Mouse (Mus musculus) midbrain, postnatal 0 days (tissue): ENCODE data around the gene Bcl11a. TPM values are rescaled to one million over a fixed set of nuclear protein-coding genes. Genes with fewer than 3 reads are reported as not detected.

Experiments used
- ATAC-seq: fragments of 200-750 bp; cut with Nextera tagmentation; 2 replicates; pipeline ENCODE4 v1.8.0; 2017; ENCODE audit warnings: moderate number of reproducible peaks, mild to moderate bottlenecking, moderate TSS enrichment, moderate library complexity; ENCODE audit not compliant: low FRiP score
- DNase-seq: peaks from one replicate; pipeline ENCODE4 v3.0.0-alpha.2; 2015; ENCODE audit warnings: low spot score
- H3K27ac ChIP-seq: fragments of 300-500 bp; sonication (generic); 2 replicates; pipeline ENCODE4 v1.5.1; 2014; ENCODE audit warnings: low read depth, mild to moderate bottlenecking, low read length, mixed read lengths
- H3K27me3 ChIP-seq: fragments of 300-500 bp; sonication (generic); 2 replicates; pipeline ENCODE4 v1.6.1; 2014; ENCODE audit warnings: low read length, control low read depth, mixed read lengths; ENCODE audit not compliant: insufficient read depth
- H3K36me3 ChIP-seq: fragments of 300-500 bp; sonication (generic); 2 replicates; pipeline ENCODE4 v1.6.1; 2014; ENCODE audit warnings: low read length, control low read depth, mixed read lengths; ENCODE audit not compliant: insufficient read depth
- H3K4me1 ChIP-seq: fragments of 300-500 bp; sonication (generic); 2 replicates; pipeline ENCODE4 v1.6.1; 2014; ENCODE audit warnings: mild to moderate bottlenecking, control low read depth, antibody characterized with exemption, low read length, mixed read lengths; ENCODE audit not compliant: insufficient read depth
- H3K4me2 ChIP-seq: fragments of 300-500 bp; sonication (generic); 2 replicates; pipeline ENCODE4 v1.6.1; 2014; ENCODE audit warnings: low read depth, mild to moderate bottlenecking, low read length, mixed read lengths; ENCODE audit not compliant: poor library complexity, severe bottlenecking
- H3K4me3 ChIP-seq: fragments of 300-500 bp; sonication (generic); 2 replicates; pipeline ENCODE4 v1.5.1; 2014; ENCODE audit warnings: low read depth, mild to moderate bottlenecking, low read length, moderate library complexity
- H3K9ac ChIP-seq: fragments of 300-500 bp; sonication (generic); replicated peaks from 2 replicates; pipeline ENCODE4 v1.6.1; 2014; ENCODE audit warnings: mild to moderate bottlenecking, low read length, moderate library complexity, mixed read lengths; ENCODE audit not compliant: poor library complexity, severe bottlenecking
- H3K9me3 ChIP-seq: fragments of 300-500 bp; sonication (generic); 2 replicates; pipeline ENCODE4 v1.6.1; 2016; ENCODE audit warnings: low read length, control low read depth
- CTCF ChIP-seq: IDR thresholded peaks from 2 replicates; pipeline ENCODE4 v1.5.1; 2016; ENCODE audit warnings: antibody characterized with exemption, mild to moderate bottlenecking
- WGBS: fragments of 180-500 bp; shearing (Covaris S2); extraction: QIAGEN DNeasy Blood & Tissue Kit; methylation state at CpG from one replicate; pipeline ENCODE4 v1.1.7; 2014; 5-methylcytosine and 5-hydroxymethylcytosine counted together
- polyA plus RNA-seq: library from polyadenylated mRNA; unstranded; fragments of >200 nt; fragmentation: Nextera tagmentation; extraction: Ambion mirVana; gene quantifications from 2 replicates; pipeline ENCODE4 v1.2.1, GENCODE M21; 2015
- total RNA-seq: library from RNA; depleted of rRNA; stranded (reverse); fragments of >200 nt; gene quantifications from 2 replicates; pipeline ENCODE4 v1.2.3, GENCODE M21; 2014

Bcl11a gene
- total and polyA plus RNA-seq, 2 experiments from 2014 or later, result 44.6 to 80.9 TPM

GRCm38 (mm10) chr11:24108974-24109373 lies 31.1 kb downstream of the Bcl11a start:
- no peak overlapping the region for H3K4me3 ChIP-seq
- no peak overlapping the region for H3K9ac ChIP-seq
- no peak for DNase-seq
- WGBS, result 80% methylated on average over 3 of the region's 3 CpGs
- H3K9me3 ChIP-seq, result no peaks in the 10 kb centered on the region
- ATAC-seq, result no peak
- no peaks in the 10 kb centered on the region for H3K36me3 ChIP-seq
- no peaks in the 10 kb centered on the region for H3K27me3 ChIP-seq
- peak; percentile 19 for TF ChIP-seq CTCF
- peaks cover 5% of the 10 kb centered on the region; the same call in 1 of the 2 replicates for H3K4me1 ChIP-seq
- H3K4me2 ChIP-seq, result no peak overlapping the region
- no peak overlapping the region for H3K27ac ChIP-seq

GRCm38 (mm10) chr11:24109388-24109787 lies 31.5 kb downstream of the Bcl11a start:
- no peak overlapping the region for H3K27ac ChIP-seq
- no peak overlapping the region for H3K4me3 ChIP-seq
- 88% methylated on average over 3 of the region's 3 CpGs for WGBS
- no peaks in the 10 kb centered on the region for H3K9me3 ChIP-seq
- H3K4me1 ChIP-seq, result peaks cover 5% of the 10 kb centered on the region; the same call in 1 of the 2 replicates
- ATAC-seq (no peak), DNase-seq (no peak)
- no peaks in the 10 kb centered on the region for H3K36me3 ChIP-seq
- no peak overlapping the region for H3K9ac ChIP-seq
- H3K27me3 ChIP-seq, result no peaks in the 10 kb centered on the region
- TF ChIP-seq CTCF, result no peak
- H3K4me2 ChIP-seq, result no peak overlapping the region

- Histone ChIP-seq H3K9ac (no peak overlapping the region), H3K9me3 (no peaks in the 10 kb centered on the region), H3K27me3 (no peaks in the 10 kb centered on the region), H3K4me1 (peaks cover 5% of the 10 kb centered on the region; the same call in 1 of the 2 replicates), H3K36me3 (no peaks in the 10 kb centered on the region), H3K27ac (no peak overlapping the region), H3K4me3 (no peak overlapping the region), H3K4me2 (no peak overlapping the region)
- WGBS, result 64% methylated on average over 2 of the region's 2 CpGs
- TF ChIP-seq CTCF, result no peak
- no peak for DNase-seq
- ATAC-seq, result no peak
Measured at GRCm38 (mm10) chr11:24110113-24110512, 32.3 kb downstream of the Bcl11a start.

DNA sequence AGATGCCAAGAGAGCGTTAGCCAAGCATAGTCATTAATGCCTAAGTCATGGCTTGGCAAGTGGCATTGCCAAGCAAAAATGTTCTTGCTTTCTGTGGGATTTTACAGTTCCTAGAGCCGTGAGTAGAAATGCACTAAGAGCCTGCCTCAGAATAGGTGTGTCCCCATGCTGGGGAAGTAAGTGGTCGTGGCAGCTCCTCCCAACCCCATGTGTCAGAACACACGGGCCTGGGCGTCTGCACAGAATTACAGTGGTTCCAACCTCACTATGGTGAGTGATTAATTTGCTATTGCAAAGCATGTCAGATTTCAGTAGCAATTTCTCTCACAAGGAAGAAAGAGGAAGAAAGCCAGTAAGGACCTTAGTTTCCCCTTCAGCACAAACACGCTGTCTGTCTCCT lies 33.9 kb downstream of the Bcl11a start:
- no peaks in the 10 kb centered on the region for H3K36me3 ChIP-seq
- no peak for ATAC-seq
- 53% methylated on average over 6 of the region's 6 CpGs for WGBS
- H3K4me1 ChIP-seq, result peaks cover 5% of the 10 kb centered on the region; the same call in 1 of the 2 replicates
- H3K9ac ChIP-seq, result no peak overlapping the region
- H3K27ac ChIP-seq, result no peak overlapping the region
- no peak for TF ChIP-seq CTCF
- no peak for DNase-seq
- H3K9me3 ChIP-seq, result no peaks in the 10 kb centered on the region
- H3K4me2 ChIP-seq, result no peak overlapping the region
- H3K27me3 ChIP-seq, result no peaks in the 10 kb centered on the region
- no peak overlapping the region for H3K4me3 ChIP-seq

- H3K4me2 ChIP-seq, result no peak overlapping the region
- WGBS, result 87% methylated on average over 12 of the region's 12 CpGs
- no peaks in the 10 kb centered on the region for H3K9me3 ChIP-seq
- no peaks in the 10 kb centered on the region for H3K36me3 ChIP-seq
- H3K27me3 ChIP-seq, result no peaks in the 10 kb centered on the region
- ATAC-seq (no peak), DNase-seq (no peak)
- TF ChIP-seq CTCF, result no peak
- H3K27ac ChIP-seq, result no peak overlapping the region
- H3K4me3 ChIP-seq, result no peak overlapping the region
- H3K4me1 ChIP-seq, result no peaks in the 10 kb centered on the region
- no peak overlapping the region for H3K9ac ChIP-seq
Measured at GRCm38 (mm10) chr11:24115017-24115752, 37.3 kb downstream of the Bcl11a start.

GRCm38 (mm10) chr11:24116041-24116440 lies 38.2 kb downstream of the Bcl11a start:
- 100% methylated on average over 2 of the region's 2 CpGs for WGBS
- no peak for DNase-seq
- Histone ChIP-seq H3K27ac (no peak overlapping the region), H3K4me3 (no peak overlapping the region), H3K9ac (no peak overlapping the region), H3K36me3 (no peaks in the 10 kb centered on the region), H3K9me3 (no peaks in the 10 kb centered on the region), H3K27me3 (no peaks in the 10 kb centered on the region), H3K4me1 (no peaks in the 10 kb centered on the region), H3K4me2 (no peak overlapping the region)
- no peak for ATAC-seq
- TF ChIP-seq CTCF, result no peak
